Mouse (Mus musculus) gastrocnemius, postnatal 4 days (tissue): ENCODE measurements around the gene Spocd1. TPM values are rescaled to one million over a fixed set of nuclear protein-coding genes. Genes with fewer than 3 reads are reported as not detected.
A peak's percentile ranks its signal among the peaks of the same experiment; 100 is the strongest.
"Not testable (repeated sequence)": the region's sequence is repeated elsewhere in the genome, so short reads cannot be mapped to it uniquely, and the experiment has no call there.

ENCODE experiments used
- DNase-seq, 2 experiments: peaks; one replicate each; pipeline ENCODE4 v3.0.0; 2021 to 2022; ENCODE audit warnings: low spot score in 2 of 2, mixed read lengths in 2 of 2
- long read RNA-seq, 2 experiments: library from polyadenylated mRNA; stranded (forward); transcript quantifications; one replicate each; pipeline ENCODE4 v2.0.0; 2021
- total RNA-seq, 2 experiments: library from RNA; stranded (reverse); gene quantifications; 2 replicates each; pipeline ENCODE4 v1.2.3; 2021

The Spocd1 gene
- not detected for total RNA-seq
- long read RNA-seq, experiment 1 = 0 reads
- long read RNA-seq, experiment 2, partial matches to known transcripts = 0 of 1 reads
- long read RNA-seq, experiment 2, other reads (novel, unspliced or antisense) = 1 of 1 reads

GRCm38 (mm10) chr4:129928949-129929348 is at the start of gene Spocd1:
Gene Spocd1, plus strand, starts transcription at chr4:129929249.
- DNase-seq = no peak

GRCm38 (mm10) chr4:129880615-129881014 is 48.4 kb upstream of the Spocd1 start:
- DNase-seq = no peak

DNA sequence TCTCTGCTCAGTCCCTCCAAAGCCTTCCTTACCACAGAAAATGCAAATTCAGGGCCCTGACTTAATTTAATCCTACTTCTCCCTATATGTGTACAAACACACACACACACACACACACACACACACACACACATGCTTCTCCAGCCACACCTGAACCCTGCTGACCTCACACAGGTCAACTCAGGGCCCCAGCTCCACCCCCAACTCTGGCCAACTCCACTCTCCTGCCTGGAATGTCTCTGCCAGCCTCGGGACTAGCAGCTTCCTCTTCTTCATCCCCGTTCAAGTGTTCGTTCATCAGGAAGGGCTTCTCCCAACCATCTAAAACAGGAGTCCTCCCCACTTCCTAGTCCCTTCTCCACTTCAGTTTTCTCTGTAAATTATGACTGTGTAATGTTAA is 47.4 kb upstream of the Spocd1 start:
- DNase-seq = no peak

DNA sequence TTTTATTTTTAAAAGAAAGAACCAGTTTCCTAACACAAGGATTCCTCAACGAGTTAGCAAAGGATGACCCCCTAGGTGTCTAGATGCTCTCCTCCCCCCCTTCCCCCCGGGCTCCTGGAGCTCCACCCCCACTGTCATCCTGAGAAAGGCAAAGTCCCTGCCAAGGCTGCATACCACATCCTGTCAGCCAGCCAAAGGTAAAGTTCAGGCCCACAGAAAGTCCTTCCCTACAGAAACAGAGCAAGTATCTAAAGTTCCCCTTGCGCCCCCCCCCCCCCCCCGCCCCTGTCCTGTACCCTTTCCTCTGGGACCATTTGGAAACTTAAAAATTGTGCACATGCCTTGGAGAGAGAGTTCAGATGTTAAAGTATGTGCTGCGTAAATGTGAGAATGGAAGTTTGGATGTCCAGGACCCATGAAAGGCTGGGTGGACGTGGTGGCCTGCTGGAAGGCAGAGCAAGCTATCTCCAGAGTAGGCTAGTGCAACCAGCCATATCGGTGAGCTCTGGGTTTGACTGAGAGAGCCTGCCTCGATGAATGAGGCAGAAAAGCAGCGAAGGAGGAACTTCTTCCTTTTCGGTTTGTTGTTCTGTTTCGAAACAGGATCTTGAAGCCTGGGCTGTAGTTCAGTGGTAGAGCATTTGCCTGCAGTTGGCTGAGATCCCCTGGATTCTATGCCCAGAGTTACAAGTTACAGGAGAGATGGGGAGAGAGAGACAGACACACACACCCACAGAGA is 46.3 kb upstream of the Spocd1 start:
- peak in 1 of 2 experiments; percentile 48 for DNase-seq

- DNase-seq = no peak
Measured at GRCm38 (mm10) chr4:129884041-129884930, 44.8 kb upstream of the Spocd1 start.

GRCm38 (mm10) chr4:129889661-129890060 is 39.4 kb upstream of the Spocd1 start:
- no peak for DNase-seq

- DNase-seq = no peak
Measured at GRCm38 (mm10) chr4:129890094-129890493, 39.0 kb upstream of the Spocd1 start.

- no peak for DNase-seq
Measured at GRCm38 (mm10) chr4:129894861-129895260, 34.2 kb upstream of the Spocd1 start.

- DNase-seq = not testable (repeated sequence)
Measured at GRCm38 (mm10) chr4:129898815-129899214, 30.2 kb upstream of the Spocd1 start.

DNA sequence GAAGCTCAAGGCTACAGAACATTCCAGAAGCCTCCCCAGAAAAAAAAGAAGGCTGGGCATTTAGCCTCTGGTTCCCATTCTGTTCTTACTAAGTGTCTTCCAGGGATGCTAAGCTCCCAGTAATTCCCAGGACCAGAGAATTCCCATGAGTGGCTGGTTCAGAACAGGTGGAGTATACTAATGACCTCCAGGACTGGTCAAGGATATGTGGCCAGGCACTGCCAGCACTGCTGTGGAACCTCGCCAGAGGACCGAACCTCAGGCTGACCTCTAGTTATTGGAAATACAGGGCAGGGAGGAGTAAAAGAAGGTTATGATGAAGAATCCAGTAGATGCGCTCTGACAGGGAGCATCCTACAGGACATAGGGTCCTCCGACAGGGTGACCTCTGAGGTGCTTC is 26.7 kb upstream of the Spocd1 start:
- no peak for DNase-seq

- DNase-seq = no peak
Measured at GRCm38 (mm10) chr4:129903577-129903976, 25.5 kb upstream of the Spocd1 start.

DNA sequence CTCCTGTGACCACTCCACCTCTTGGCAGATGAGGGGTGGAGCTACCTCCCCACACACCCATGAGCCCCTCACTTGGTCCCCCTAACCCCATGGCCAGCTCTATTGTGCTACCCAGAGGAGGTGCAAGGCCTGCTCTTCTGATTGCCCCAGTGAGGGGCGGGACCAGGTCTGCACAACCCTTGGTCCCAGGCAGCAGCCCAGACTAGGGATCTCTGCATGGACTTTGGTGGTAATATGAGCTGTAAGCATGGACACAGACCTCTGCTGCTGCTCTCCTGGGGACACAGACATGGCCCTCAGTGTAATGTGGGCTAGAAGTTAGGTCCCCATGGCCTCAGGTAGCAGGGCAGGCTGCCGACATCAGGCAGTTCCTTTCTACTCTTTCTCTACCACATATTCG is 24.0 kb upstream of the Spocd1 start:
- no peak for DNase-seq

- DNase-seq = no peak
Measured at GRCm38 (mm10) chr4:129906016-129906415, 23.0 kb upstream of the Spocd1 start.

- no peak for DNase-seq
Measured at GRCm38 (mm10) chr4:129908836-129909235, 20.2 kb upstream of the Spocd1 start.

- no peak for DNase-seq
Measured at GRCm38 (mm10) chr4:129909261-129909731, 19.8 kb upstream of the Spocd1 start.

DNA sequence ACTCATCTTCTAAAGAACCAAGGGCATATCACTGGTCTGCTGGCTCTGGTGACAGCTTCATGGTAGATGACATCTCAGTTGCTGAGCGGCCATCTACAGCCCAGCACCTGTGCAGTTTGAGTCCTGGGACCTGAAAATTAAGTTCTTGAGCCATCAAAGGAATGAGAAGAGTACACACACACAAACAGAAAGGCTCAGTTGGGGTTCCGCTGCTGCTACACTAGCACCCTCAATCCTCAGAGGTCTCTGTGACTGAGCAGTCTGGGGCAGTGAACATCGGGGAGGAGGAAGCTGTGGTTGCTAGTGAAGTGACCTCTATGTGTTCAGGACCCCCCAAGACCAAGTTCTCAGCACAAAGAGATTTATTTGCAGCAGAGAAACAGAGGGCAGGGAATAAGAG is 16.1 kb upstream of the Spocd1 start:
- DNase-seq = no peak

GRCm38 (mm10) chr4:129913761-129914644 is 15.0 kb upstream of the Spocd1 start:
- no peak for DNase-seq

- no peak for DNase-seq
Measured at GRCm38 (mm10) chr4:129914686-129915085, 14.4 kb upstream of the Spocd1 start.

- DNase-seq = no peak
Measured at GRCm38 (mm10) chr4:129915349-129915988, 13.6 kb upstream of the Spocd1 start.

GRCm38 (mm10) chr4:129916159-129916558 is 12.9 kb upstream of the Spocd1 start:
- DNase-seq = no peak
